Mouse (Mus musculus) lung, postnatal 0 days (tissue): ENCODE results near the gene Olfr1170. TPM values are rescaled to one million over a fixed set of nuclear protein-coding genes. Genes with fewer than 3 reads are reported as not detected.

Experiments
- ATAC-seq: fragments of 200-750 bp; cut with Nextera tagmentation; 2 replicates; pipeline ENCODE4 v1.8.0; 2017; ENCODE audit warnings: moderate library complexity
- DNase-seq: peaks from one replicate; pipeline ENCODE4 v3.0.0-alpha.2; 2016; ENCODE audit warnings: low spot score
- H3K27ac ChIP-seq: fragments of 300-500 bp; sonication (generic); 2 replicates; pipeline ENCODE4 v1.5.1; 2014; ENCODE audit warnings: antibody characterized with exemption, mild to moderate bottlenecking, low read length, mixed read lengths
- H3K27me3 ChIP-seq: fragments of 300-500 bp; sonication (generic); replicated peaks from 2 replicates; pipeline ENCODE4 v1.6.1; 2014; ENCODE audit warnings: low read length, mixed read lengths; ENCODE audit not compliant: insufficient read depth
- H3K36me3 ChIP-seq: fragments of 300-500 bp; sonication (generic); 2 replicates; pipeline ENCODE4 v1.6.1; 2014; ENCODE audit warnings: low read length, mixed read lengths; ENCODE audit not compliant: insufficient read depth
- H3K4me1 ChIP-seq: fragments of 300-500 bp; sonication (generic); 2 replicates; pipeline ENCODE4 v1.6.1; 2014; ENCODE audit warnings: antibody characterized with exemption, low read depth, low read length, mixed read lengths; ENCODE audit not compliant: insufficient read depth
- H3K4me2 ChIP-seq: fragments of 300-500 bp; sonication (generic); replicated peaks from 2 replicates; pipeline ENCODE4 v1.6.1; 2014; ENCODE audit warnings: low read depth, mild to moderate bottlenecking, low read length, moderate library complexity, mixed read lengths
- H3K4me3 ChIP-seq: fragments of 300-500 bp; sonication (generic); 2 replicates; pipeline ENCODE4 v1.5.1; 2014; ENCODE audit warnings: low read depth, low read length
- H3K9ac ChIP-seq: fragments of 300-500 bp; sonication (generic); replicated peaks from 2 replicates; pipeline ENCODE4 v1.6.1; 2014; ENCODE audit warnings: low read depth, mild to moderate bottlenecking
- H3K9me3 ChIP-seq: fragments of 300-500 bp; sonication (generic); 2 replicates; pipeline ENCODE4 v1.6.1; 2016; ENCODE audit warnings: low read length, mixed read lengths
- CTCF ChIP-seq: IDR thresholded peaks from 2 replicates; pipeline ENCODE4 v1.5.1; 2016; ENCODE audit warnings: antibody characterized with exemption, mild to moderate bottlenecking
- EP300 ChIP-seq: IDR thresholded peaks from 2 replicates; pipeline ENCODE4 v1.6.1; 2016; ENCODE audit warnings: antibody characterized with exemption, mild to moderate bottlenecking, control low read depth
- WGBS: fragments of 180-500 bp; shearing (Covaris S2); extraction: QIAGEN DNeasy Blood & Tissue Kit; methylation state at CpG from one replicate; pipeline ENCODE4 v1.1.7; 2014; 5-methylcytosine and 5-hydroxymethylcytosine counted together
- polyA plus RNA-seq: library from polyadenylated mRNA; unstranded; fragments of >200 nt; fragmentation: Nextera tagmentation; extraction: Ambion mirVana; gene quantifications from 2 replicates; pipeline ENCODE4 v1.2.1, GENCODE M21; 2015

Gene Olfr1170
- not detected in 2 replicates for polyA plus RNA-seq

DNA sequence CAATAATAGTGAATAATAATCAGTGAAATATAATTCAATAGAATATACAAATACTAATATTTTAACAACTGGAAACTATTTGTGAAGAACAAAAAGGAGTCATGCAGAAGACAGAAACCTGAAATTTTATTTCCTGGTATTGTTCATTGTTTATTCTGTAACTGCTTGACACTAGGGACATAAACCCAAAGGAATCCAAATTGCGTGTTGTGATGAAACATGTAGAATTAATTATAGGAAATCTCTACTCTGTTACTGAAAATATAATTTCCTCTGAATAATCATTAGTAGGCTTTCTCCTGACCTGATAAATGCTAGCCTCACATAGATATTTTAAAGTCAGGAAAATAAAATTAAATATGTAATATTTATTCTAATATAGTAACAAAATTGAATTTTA is at the start of gene Olfr1170:
Olfr1170 (minus strand) TSS at position 101 of the 400 bp plus-strand sequence.
- Histone ChIP-seq H3K4me1 (no peaks in the 10 kb centered on the region), H3K4me3 (no peak within 1 kb of the TSS), H3K9me3 (no peaks in the 10 kb centered on the region), H3K9ac (no peak within 1 kb of the TSS), H3K27ac (no peak within 1 kb of the TSS), H3K36me3 (no peaks in the 10 kb centered on the region), H3K27me3 (no peaks in the 10 kb centered on the region), H3K4me2 (no peak within 1 kb of the TSS)
- 62% methylated on average over 1 of the region's 1 CpGs for WGBS
- ATAC-seq (no peak), DNase-seq (no peak)
- TF ChIP-seq EP300 (no peak), CTCF (no peak)

DNA sequence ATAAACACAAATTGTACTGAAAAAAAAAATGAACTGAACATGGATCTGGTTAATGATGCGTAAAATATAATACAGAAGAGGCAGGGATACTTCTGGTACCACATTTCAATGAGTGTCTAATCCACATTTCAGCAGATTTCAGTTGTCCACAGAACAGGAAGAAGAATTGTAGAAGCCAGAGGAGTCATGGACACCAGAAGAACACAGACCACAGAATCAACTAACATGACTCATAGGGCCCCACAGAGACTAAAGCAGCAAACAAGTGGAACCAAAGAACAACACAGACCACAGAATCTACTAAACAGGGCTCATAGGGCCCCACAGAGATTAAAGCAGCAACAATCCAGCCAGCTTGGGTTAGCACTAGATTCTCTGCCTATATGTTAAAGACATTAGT is 7.3 kb downstream of the Olfr1170 start:
- H3K4me2 ChIP-seq, result no peak overlapping the region
- 74% methylated on average over 1 of the region's 1 CpGs for WGBS
- no peak for ATAC-seq

DNA sequence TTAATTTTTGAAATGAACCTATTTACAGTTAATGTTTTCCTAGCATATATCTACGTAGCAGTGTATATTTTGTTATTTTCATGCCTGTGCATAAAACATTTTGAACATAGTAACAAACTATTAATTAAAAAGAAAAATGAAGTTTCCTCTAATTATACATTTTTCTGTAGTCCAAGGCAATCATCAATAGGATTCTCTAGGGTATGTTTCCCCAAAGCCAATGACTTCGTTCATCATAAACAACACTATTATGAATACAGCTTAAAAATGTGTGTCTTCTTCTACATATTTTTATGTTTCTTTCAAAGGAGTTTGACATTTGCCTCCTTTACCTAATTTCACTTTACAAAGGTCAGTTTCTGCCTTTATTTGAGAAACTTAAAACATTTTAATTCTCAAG is 46.6 kb downstream of the Olfr1170 start, which contains the start of gene Olfr1168:
Olfr1168 (plus strand) TSS at position 301 of the 400 bp plus-strand sequence.
- TF ChIP-seq CTCF, result no peak
- TF ChIP-seq EP300, result no peak
- Histone ChIP-seq H3K9me3 (no peaks in the 10 kb centered on the region), H3K4me2 (no peak within 1 kb of the TSS), H3K4me3 (no peak within 1 kb of the TSS), H3K27me3 (no peaks in the 10 kb centered on the region), H3K9ac (no peak within 1 kb of the TSS), H3K27ac (no peak within 1 kb of the TSS), H3K36me3 (no peaks in the 10 kb centered on the region), H3K4me1 (no peaks in the 10 kb centered on the region)
- WGBS, result 76% methylated on average over 2 of the region's 2 CpGs
- DNase-seq, result no peak
- ATAC-seq, result no peak

More for the DNA sequence above, 7.3 kb downstream of the Olfr1170 start:
- DNase-seq, result no peak
- no peak for TF ChIP-seq CTCF
- H3K9me3 ChIP-seq, result no peaks in the 10 kb centered on the region
- no peaks in the 10 kb centered on the region for H3K36me3 ChIP-seq
- no peak overlapping the region for H3K4me3 ChIP-seq
- no peaks in the 10 kb centered on the region for H3K4me1 ChIP-seq
- no peaks in the 10 kb centered on the region for H3K27me3 ChIP-seq
- H3K9ac ChIP-seq, result no peak overlapping the region
- no peak overlapping the region for H3K27ac ChIP-seq

Other genes starting within 250 kb of the Olfr1170 start
- not detected in 2 replicates for gene Olfr1158, start 238.2 kb downstream of the Olfr1170 start, polyA plus RNA-seq
- not detected in 2 replicates for gene Olfr1160, start 220.1 kb downstream of the Olfr1170 start, polyA plus RNA-seq
- gene Olfr1161, start 205.6 kb downstream of the Olfr1170 start, polyA plus RNA-seq, result not detected in 2 replicates
- not detected in 2 replicates for gene Olfr73, start 190.6 kb downstream of the Olfr1170 start, polyA plus RNA-seq
- gene Olfr1162, start 177.2 kb downstream of the Olfr1170 start, polyA plus RNA-seq, result not detected in 2 replicates
- not detected in 2 replicates for gene Olfr1163, start 156.5 kb downstream of the Olfr1170 start, polyA plus RNA-seq
- gene Olfr1164, start 134.4 kb downstream of the Olfr1170 start, polyA plus RNA-seq, result not detected in 2 replicates
- not detected in 2 replicates for gene Olfr1166, start 100.1 kb downstream of the Olfr1170 start, polyA plus RNA-seq
- gene Olfr1167, start 73.1 kb downstream of the Olfr1170 start, polyA plus RNA-seq, result not detected in 2 replicates
- not detected in 2 replicates for gene Olfr1168, start 46.5 kb downstream of the Olfr1170 start, polyA plus RNA-seq
- not detected in 2 replicates for gene Olfr1173, start 51.5 kb upstream of the Olfr1170 start, polyA plus RNA-seq
- not detected in 2 replicates for gene Olfr1174-ps, start 86.8 kb upstream of the Olfr1170 start, polyA plus RNA-seq
- not detected in 2 replicates for gene Olfr1175-ps, start 98.9 kb upstream of the Olfr1170 start, polyA plus RNA-seq
- not detected in 2 replicates for gene Olfr1176, start 108.4 kb upstream of the Olfr1170 start, polyA plus RNA-seq
- gene Olfr1177-ps, start 118.2 kb upstream of the Olfr1170 start, polyA plus RNA-seq, result not detected in 2 replicates
- gene Olfr1178, start 158.7 kb upstream of the Olfr1170 start, polyA plus RNA-seq, result not detected in 2 replicates
- not detected in 2 replicates for gene Olfr1179, start 178.1 kb upstream of the Olfr1170 start, polyA plus RNA-seq
- not detected in 2 replicates for gene Olfr1180, start 190.8 kb upstream of the Olfr1170 start, polyA plus RNA-seq
- gene Olfr1181, start 197.8 kb upstream of the Olfr1170 start, polyA plus RNA-seq, result not detected in 2 replicates
- not detected in 2 replicates for gene Gm13757, start 220.8 kb upstream of the Olfr1170 start, polyA plus RNA-seq
- not detected in 2 replicates for gene Olfr1183, start 226.5 kb upstream of the Olfr1170 start, polyA plus RNA-seq